Comparison of ENCODE assay signal across 18 mouse cellular contexts in genomic region chr3:96405004-96405403, GRCm38 (mm10). TPM values are rescaled to one million over a fixed set of nuclear protein-coding genes. Genes with fewer than 3 reads are reported as not detected.
DNase-seq lines count a peak whose midpoint lies in the region; ATAC-seq and TF ChIP-seq lines count a peak whose summit lies in the region.
"Had no signal": no experiment of that assay in that cellular context is flagged by ENCODE, and none has a peak within 500 bp of the region (broad histone marks: within the 10 kb centered on the region; RNA-seq: fewer than 3 reads in every experiment).

No protein-coding gene starts in this region.

- H3K36me3 ChIP-seq in heart, embryonic 14.5 days (ENCODE audit: control insufficient read depth, insufficient read depth, low read length) = no peaks in the 10 kb centered on the region
- no peaks in the 10 kb centered on the region for H3K36me3 ChIP-seq in lung, embryonic 14.5 days (ENCODE audit: insufficient read depth)
- no peaks in the 10 kb centered on the region for H3K36me3 ChIP-seq in embryonic facial prominence, embryonic 10.5 days (replicated peaks)
- H3K36me3 ChIP-seq in stomach, embryonic 16.5 days (ENCODE audit: control insufficient read depth, insufficient read depth, low read length) = no peaks in the 10 kb centered on the region
- H3K36me3 ChIP-seq: embryonic facial prominence, embryonic 15.5 days had no signal

- DNase-seq in heart, postnatal 10 days = no peak
- DNase-seq in lung, embryonic 14.5 days = no peak
- DNase-seq in lung, adult 2 months = no peak
- no peak for DNase-seq in embryonic facial prominence, embryonic 10.5 days (ENCODE audit: low spot score)
- DNase-seq: cerebellum, adult 11-12 months; gastrocnemius, postnatal 36 days; kidney, adult 18-20 months; lung, adult 18-20 months; thymus, adult 18-20 months had no signal

- H3K9me3 ChIP-seq in heart, embryonic 14.5 days (ENCODE audit: control insufficient read depth, low read length) = no peaks in the 10 kb centered on the region
- no peaks in the 10 kb centered on the region; the same call in 1 of the 2 replicates for H3K9me3 ChIP-seq in lung, embryonic 14.5 days (ENCODE audit: low read depth, low read length)
- H3K9me3 ChIP-seq in embryonic facial prominence, embryonic 10.5 days = peaks cover 6% of the 10 kb centered on the region; the same call in 1 of the 2 replicates
- 0 out of 2 replicates have a peak, but pooled peaks cover 3% of the 10 kb centered on the region for H3K9me3 ChIP-seq in stomach, embryonic 16.5 days (replicated peaks; ENCODE audit: control insufficient read depth, low read length)
- H3K9me3 ChIP-seq: embryonic facial prominence, embryonic 15.5 days had no signal

- peak overlapping the region in 1 of 2 experiments; percentile 30; a peak in 2 of 4 replicates for H3K4me3 ChIP-seq in heart, embryonic 14.5 days (ENCODE audit: control insufficient read depth in 1 of 2, insufficient read depth in 1 of 2, low read depth in 1 of 2, low read length in 2 of 2)
- H3K4me3 ChIP-seq in lung, embryonic 14.5 days (ENCODE audit: low read depth, low read length) = peak overlapping the region; percentile 21; the same call in 1 of the 2 replicates
- no peak overlapping the region for H3K4me3 ChIP-seq in lung, adult 2 months (replicated peaks; ENCODE audit: extremely low read depth, low read depth, low read length)
- peak overlapping the region; percentile 53; the same call in 1 of the 2 replicates for H3K4me3 ChIP-seq in embryonic facial prominence, embryonic 10.5 days
- peak overlapping the region; percentile 4; the same call in 1 of the 2 replicates for H3K4me3 ChIP-seq in stomach, embryonic 16.5 days (replicated peaks; ENCODE audit: low read length)

- TF ChIP-seq POLR2A in lung, adult 2 months (IDR thresholded peaks at IDR 0.05; ENCODE audit: borderline replicate concordance, extremely low read depth, low read depth, low read length) = no peak

- H3K27me3 ChIP-seq in heart, embryonic 14.5 days (ENCODE audit: control insufficient read depth, insufficient read depth, low read length) = peaks cover 91% of the 10 kb centered on the region
- peaks cover 91% of the 10 kb centered on the region for H3K27me3 ChIP-seq in lung, embryonic 14.5 days (ENCODE audit: insufficient read depth, low read length)
- H3K27me3 ChIP-seq in embryonic facial prominence, embryonic 10.5 days (replicated peaks; ENCODE audit: low read depth, poor library complexity, severe bottlenecking) = peaks cover 98% of the 10 kb centered on the region
- H3K27me3 ChIP-seq in stomach, embryonic 16.5 days (ENCODE audit: control insufficient read depth, insufficient read depth, low read length) = peaks cover 77% of the 10 kb centered on the region

- H3K4me2 ChIP-seq in heart, embryonic 14.5 days (ENCODE audit: low read length) = peak overlapping the region; percentile 55
- H3K4me2 ChIP-seq in lung, embryonic 14.5 days = peak overlapping the region; percentile 49; the same call in 1 of the 2 replicates
- 0 out of 2 replicates have a peak overlapping the region, but pooled peaks have one; percentile 30 for H3K4me2 ChIP-seq in stomach, embryonic 16.5 days (ENCODE audit: low read depth, low read length)

- intact Hi-C loops in heart, postnatal 10 days (cut with DNase I) = no loop called here

- no peak for TF ChIP-seq CTCF in lung, embryonic 14.5 days (IDR thresholded peaks at IDR 0.05; ENCODE audit: low read depth)
- TF ChIP-seq CTCF in lung, adult 2 months (IDR thresholded peaks at IDR 0.05; ENCODE audit: insufficient read depth, low read length) = no peak

- no peak overlapping the region for H3K9ac ChIP-seq in heart, embryonic 14.5 days (ENCODE audit: low read length)
- no peak overlapping the region for H3K9ac ChIP-seq in lung, embryonic 14.5 days
- H3K9ac ChIP-seq in stomach, embryonic 16.5 days (ENCODE audit: low read length) = no peak overlapping the region
- H3K9ac ChIP-seq: embryonic facial prominence, embryonic 15.5 days had no signal

- ATAC-seq in heart, embryonic 14.5 days (ENCODE audit: insufficient number of reproducible peaks, insufficient read depth, low FRiP score, low read depth) = no peak
- ATAC-seq in lung, embryonic 14.5 days (ENCODE audit: insufficient read depth) = no peak
- ATAC-seq in stomach, embryonic 16.5 days (ENCODE audit: insufficient read depth, low FRiP score) = no peak
- ATAC-seq in erythroid progenitor cell, adult 5-6 weeks (replicated peaks; ENCODE audit: low FRiP score, poor library complexity, severe bottlenecking) = no peak

- 14% methylated on average over 11 of the region's 11 CpGs for WGBS in heart, embryonic 14.5 days
- WGBS in lung, embryonic 14.5 days = 10% methylated on average over 10 of the region's 11 CpGs
- 17% methylated on average over 11 of the region's 11 CpGs for WGBS in lung, adult 2 months
- WGBS in embryonic facial prominence, embryonic 10.5 days = 25% methylated on average over 11 of the region's 11 CpGs
- 26% methylated on average over 11 of the region's 11 CpGs for WGBS in stomach, embryonic 16.5 days

- peaks cover 6 to 11% of the 10 kb centered on the region in 2 experiments; a peak in 2 of 4 replicates for H3K4me1 ChIP-seq in heart, embryonic 14.5 days (ENCODE audit: control insufficient read depth in 2 of 2, insufficient read depth in 2 of 2, low read length in 2 of 2)
- no peaks in the 10 kb centered on the region; the same call in 1 of the 2 replicates for H3K4me1 ChIP-seq in lung, embryonic 14.5 days (ENCODE audit: insufficient read depth)
- 0 out of 2 replicates have a peak, but pooled peaks cover 4% of the 10 kb centered on the region for H3K4me1 ChIP-seq in lung, adult 2 months (ENCODE audit: control insufficient read depth, insufficient read depth, low read length)
- peaks cover 23% of the 10 kb centered on the region for H3K4me1 ChIP-seq in embryonic facial prominence, embryonic 10.5 days
- H3K4me1 ChIP-seq in stomach, embryonic 16.5 days (ENCODE audit: control insufficient read depth, insufficient read depth, low read length) = peaks cover 3% of the 10 kb centered on the region; the same call in 1 of the 2 replicates

- no peak overlapping the region for H3K27ac ChIP-seq in heart, embryonic 14.5 days (replicated peaks in 1 of 2; ENCODE audit: control insufficient read depth in 1 of 2, insufficient read depth in 1 of 2, low read depth in 2 of 2, low read length in 2 of 2)
- no peak overlapping the region for H3K27ac ChIP-seq in lung, embryonic 14.5 days (ENCODE audit: low read depth)
- H3K27ac ChIP-seq in embryonic facial prominence, embryonic 10.5 days (replicated peaks) = no peak overlapping the region
- no peak overlapping the region for H3K27ac ChIP-seq in stomach, embryonic 16.5 days (ENCODE audit: low read length)
- H3K27ac ChIP-seq: embryonic facial prominence, embryonic 15.5 days had no signal

RNA-seq across cellular contexts. Expression of gene BC107364, which starts 47.1 kb away (rescaled TPM):
- 0.66 and 1.0 TPM in 2 replicates for polyA plus RNA-seq in heart, embryonic 14.5 days (2014; fragmentation: Nextera tagmentation; extraction: Ambion mirVana)
- total RNA-seq in heart, postnatal 10 days (2021) = not detected
- not detected in 2 replicates for polyA plus RNA-seq in lung, embryonic 14.5 days (2014; fragmentation: Nextera tagmentation; extraction: Ambion mirVana)
- not detected in 2 replicates for polyA plus RNA-seq in lung, adult 2 months (2012; rRNA removed)
- not detected in 2 replicates for polyA plus RNA-seq in embryonic facial prominence, embryonic 10.5 days (2016; fragmentation: Nextera tagmentation; extraction: Ambion mirVana)
- polyA plus RNA-seq in stomach, embryonic 16.5 days (2015; fragmentation: Nextera tagmentation; extraction: Ambion mirVana) = 0.17 and 0.29 TPM in 2 replicates
- not detected in 2 replicates for total RNA-seq in erythroid progenitor cell, adult 5-6 weeks (2015; ENCODE audit: low replicate concordance)
- total RNA-seq in erythroid progenitor cell, adult 5-6 weeks (2017; ENCODE audit: low replicate concordance) = not detected in 2 replicates
- total RNA-seq: gastrocnemius, postnatal 36 days; hematopoietic stem cell, adult 5-6 weeks; left cerebral cortex, postnatal 10 days; megakaryocyte progenitor cell, adult 5-6 weeks; monocyte, adult 5-6 weeks had no signal
- polyA plus RNA-seq: neural tube, embryonic 14.5 days had no signal
